Mouse (Mus musculus): ENCODE measurements around the gene Zbtb7a.
A peak's percentile ranks its signal among the peaks of the same experiment; 100 is the strongest.

The Zbtb7a gene

DNA sequence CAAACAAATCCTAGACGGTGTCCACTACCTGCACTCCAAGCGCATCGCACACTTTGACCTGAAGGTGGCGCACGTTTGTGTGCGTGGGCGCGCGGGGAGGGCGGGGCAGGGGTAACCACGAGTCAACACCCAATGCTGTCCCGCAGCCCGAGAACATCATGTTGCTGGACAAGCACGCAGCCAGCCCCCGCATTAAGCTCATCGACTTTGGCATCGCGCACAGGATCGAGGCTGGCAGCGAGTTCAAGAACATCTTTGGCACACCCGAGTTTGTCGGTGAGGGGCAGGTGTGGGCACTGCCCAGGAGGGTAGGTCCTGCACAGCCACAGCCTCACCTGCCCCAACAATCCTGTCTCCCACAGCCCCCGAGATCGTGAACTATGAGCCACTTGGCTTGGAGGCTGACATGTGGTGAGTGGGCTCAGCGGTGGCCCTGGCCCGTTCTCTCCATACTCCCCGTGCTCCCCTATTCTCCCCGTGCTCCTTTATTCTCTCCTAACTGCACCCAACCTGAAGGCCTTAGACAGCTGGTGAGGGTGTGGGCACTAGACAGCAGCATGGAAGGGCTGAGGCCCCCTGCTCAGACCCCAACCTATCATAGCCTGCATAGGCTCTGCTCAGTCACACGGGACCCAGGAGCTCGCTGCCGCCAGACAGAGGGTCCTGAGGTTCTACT, 55.4 kb downstream of the Zbtb7a start:
- no peak for DNase-seq (ENCODE audit: low spot score in 2 of 2)

DNA sequence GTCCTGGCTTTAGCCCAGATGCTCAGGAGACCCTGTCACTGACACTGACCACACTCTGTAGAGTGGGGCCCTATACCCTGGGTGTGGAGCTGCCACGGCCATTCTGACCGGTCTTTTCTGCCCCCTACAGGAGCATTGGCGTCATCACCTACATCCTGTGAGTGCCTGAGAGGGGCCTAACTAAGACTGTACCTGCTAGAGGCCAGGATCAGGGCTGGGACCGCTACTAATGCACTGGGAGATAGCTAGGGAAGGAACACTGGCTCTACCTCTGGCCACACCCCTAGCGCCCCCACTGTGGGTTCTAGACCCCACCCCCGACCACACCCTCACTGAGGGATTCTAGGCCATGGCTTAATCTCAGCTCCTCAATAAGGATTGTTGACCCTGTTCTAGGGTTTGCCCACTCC, 55.9 kb downstream of the Zbtb7a start:
- DNase-seq (ENCODE audit: low spot score in 2 of 2): no peak

DNA sequence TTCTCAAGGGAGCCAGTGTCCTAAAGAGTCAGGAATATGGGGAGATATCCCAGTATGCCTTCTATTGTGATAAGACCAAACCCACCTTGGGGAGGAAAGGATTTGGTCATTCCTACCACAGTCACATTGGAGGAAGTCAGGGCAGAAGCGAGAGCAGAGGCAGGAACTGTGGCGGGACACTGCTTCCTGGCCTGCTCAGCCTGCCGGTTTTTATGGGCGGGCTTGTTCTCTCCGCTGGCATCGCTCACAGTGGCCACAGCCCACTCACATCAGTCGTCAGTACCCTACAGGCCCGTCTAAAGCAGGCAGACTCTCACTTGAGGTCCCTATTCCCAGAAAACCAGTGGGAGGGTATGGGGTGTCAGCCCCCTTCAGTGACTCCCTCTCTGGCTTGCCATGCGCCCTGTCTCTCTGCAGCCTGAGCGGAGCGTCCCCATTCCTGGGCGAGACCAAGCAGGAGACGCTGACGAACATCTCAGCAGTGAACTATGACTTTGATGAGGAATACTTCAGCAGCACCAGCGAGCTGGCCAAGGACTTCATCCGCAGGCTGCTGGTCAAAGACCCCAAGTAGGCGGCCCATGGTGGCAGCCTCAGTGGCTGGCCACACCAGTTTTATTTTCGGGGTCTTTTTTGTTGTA, 56.4 kb downstream of the Zbtb7a start:
- no peak for DNase-seq (ENCODE audit: low spot score in 2 of 2)

DNA sequence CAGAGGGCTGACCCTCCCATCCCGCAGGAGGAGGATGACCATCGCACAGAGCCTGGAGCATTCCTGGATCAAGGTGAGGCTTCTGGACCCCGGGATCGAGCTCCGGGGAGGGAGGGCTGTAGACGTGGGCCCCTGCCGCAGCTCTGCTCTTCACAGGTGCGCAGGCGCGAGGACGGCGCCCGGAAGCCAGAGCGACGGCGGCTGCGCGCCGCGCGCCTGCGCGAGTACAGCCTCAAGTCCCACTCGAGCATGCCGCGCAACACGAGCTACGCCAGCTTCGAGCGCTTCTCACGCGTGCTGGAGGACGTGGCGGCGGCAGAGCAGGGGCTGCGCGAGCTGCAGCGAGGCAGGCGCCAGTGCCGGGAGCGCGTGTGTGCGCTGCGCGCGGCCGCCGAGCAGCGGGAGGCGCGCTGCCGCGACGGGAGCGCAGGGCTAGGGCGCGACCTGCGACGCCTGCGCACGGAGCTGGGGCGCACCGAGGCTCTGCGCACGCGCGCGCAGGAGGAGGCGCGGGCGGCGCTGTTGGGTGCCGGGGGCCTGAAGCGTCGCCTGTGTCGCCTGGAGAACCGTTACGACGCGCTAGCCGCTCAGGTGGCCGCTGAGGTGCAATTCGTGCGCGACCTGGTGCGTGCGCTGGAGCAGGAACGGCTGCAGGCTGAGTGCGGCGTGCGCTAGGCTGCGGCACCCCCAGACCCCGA, 57.4 kb downstream of the Zbtb7a start:
- peak; percentile 78 to 84 for DNase-seq (ENCODE audit: low spot score in 2 of 2)

DNA sequence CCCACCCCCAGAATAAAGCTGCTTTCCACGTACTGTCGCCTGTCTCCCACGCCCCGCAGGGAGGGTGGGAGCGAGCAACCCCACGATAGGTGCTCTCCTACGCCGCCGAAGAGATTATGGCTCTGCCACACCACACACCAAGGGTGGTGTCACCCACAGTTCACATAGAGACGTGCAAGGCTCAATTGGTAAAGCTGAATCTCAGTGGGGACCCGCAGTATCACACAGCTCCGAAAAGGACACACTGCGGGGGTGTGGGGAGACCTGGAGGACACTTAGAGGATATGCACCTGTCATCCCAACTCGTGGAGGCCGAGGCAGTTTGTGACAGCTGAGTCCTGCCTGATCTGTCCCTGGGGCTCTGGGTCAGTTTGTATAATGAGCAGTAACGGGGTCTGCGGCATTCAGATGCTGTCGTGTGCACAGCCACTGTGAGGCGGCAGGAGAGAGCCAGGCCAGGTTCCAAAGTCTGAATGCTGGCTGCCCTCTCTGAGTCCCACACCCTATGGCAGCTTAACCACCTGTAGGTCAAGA, 58.0 kb downstream of the Zbtb7a start:
- DNase-seq (ENCODE audit: low spot score in 2 of 2): peak in 1 of 2 experiments; percentile 51

DNA sequence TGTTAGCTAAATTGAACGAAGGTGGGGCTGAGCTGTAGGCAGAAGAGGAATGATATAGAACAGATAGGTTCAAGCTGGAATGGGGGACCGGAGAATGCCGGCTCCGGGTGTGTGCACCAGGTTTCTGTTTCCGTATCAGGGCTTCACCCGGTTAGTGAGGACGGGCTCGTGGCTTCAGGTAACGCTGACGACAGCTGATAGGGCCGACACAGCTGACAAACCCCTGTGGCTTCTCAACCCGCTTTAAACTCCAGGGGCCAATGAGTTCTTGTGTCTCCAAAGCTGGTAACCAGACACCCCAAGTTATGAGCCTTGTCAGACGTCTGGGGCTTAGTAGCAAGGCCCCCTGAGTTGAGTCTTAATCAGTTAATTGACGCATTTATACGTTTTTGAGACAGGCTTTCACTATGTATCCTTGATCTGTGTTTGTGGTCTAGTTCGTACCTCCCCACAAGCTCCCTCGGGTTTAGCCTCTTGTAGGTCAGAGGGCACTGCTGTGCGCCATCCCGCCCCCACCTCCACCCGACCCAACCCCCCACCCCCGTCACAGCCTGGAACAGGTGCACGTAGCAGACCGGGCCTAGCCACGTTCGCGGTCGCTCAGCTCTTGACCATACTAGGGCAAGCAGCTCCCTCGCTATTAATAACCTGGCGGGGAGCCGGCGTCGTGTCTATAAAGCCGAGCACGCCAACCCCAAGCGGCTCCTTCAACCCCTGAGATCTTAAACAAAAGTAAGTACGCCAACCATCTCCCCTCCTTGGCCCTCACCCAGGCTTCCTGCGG, 59.2 kb downstream of the Zbtb7a start:
- DNase-seq (ENCODE audit: low spot score in 2 of 2): no peak

DNA sequence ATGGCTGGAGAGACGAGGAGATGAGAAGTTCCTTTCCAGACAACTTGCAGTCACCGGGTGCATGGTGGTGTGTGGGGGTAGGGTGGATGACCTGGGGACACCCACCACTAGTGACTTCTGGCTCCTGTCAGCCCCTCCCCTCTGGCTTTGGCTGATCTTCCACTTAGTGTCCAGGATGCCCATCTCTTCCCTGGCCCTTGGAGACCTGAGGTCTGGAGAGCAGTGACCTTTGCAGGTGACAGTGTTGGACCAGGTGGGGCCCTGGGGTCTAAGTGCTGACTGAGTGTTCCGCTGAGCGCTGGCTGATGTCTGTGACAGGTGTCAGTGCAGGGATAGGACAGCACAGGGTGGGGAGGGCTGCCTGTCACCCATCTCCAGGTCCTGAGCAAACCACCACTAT, 60.3 kb downstream of the Zbtb7a start:
- no peak for DNase-seq (ENCODE audit: low spot score in 2 of 2)

DNA sequence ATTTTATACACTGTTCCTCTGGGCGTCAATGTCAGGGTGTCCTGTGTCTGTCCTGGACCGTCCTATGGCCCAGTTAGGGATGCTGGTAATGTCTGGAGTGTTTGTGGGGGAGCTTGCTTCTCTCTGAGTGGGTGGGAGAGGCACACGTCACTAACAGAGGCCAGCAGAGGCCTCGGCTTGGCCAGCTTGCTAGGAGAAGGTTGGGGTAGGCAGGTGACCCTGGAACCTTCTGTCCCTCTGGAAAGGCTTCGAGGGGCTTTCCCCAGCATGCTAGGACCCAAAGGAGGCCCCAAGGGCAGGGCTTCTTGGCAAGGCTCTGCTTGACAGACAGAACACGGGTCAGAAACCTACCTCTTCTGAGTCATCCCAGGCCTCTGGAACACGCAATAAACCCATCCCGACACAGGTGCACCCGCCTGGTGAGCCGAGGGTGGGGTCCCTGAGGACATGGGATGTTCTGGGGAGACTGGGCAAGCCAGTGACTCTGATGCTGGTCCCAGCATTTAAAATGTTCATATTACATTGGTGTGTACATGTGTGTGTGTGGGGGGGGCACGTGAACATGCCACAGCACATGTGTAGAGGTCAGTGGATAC, 61.5 kb downstream of the Zbtb7a start:
- DNase-seq (ENCODE audit: low spot score in 2 of 2): no peak

DNA sequence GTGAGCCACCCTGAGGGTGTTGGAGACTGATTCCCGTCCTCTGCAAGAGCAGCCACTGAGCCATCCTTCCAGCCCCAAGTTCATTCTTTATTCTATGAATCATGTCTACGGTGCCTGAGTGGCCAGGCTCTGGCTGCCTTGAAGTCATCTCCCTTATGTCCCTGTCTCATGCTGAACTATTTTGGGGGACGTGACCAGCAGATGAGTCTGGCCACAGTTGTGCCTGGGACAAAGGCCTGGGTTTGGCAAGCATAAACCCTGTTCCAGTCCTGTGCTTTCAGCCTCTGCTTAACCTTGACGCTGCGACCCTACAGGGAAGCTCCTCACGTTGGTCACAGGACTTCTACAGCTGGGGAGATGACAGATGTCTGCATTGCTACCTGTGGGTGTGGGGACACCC, 62.3 kb downstream of the Zbtb7a start:
- DNase-seq (ENCODE audit: low spot score in 2 of 2): no peak

DNA sequence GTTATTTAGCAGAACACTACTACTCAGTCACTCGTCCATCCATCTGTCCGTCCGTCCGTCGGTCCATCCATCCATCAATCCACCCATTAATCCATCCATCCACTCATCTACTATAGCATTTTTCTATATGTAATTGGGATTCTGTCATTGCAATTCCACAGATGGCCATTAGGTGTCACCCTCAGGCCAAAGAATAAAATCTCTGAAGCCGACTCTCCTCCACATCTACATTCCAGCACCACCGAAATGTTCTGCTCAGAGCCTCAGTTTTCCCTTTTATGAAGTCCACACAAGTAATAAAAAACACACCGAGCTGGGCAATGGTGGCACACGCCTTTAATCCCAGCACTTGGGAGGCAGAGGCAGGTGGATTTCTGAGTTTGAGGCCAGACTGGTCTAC, 63.2 kb downstream of the Zbtb7a start:
- DNase-seq (ENCODE audit: low spot score in 2 of 2): no peak

DNA sequence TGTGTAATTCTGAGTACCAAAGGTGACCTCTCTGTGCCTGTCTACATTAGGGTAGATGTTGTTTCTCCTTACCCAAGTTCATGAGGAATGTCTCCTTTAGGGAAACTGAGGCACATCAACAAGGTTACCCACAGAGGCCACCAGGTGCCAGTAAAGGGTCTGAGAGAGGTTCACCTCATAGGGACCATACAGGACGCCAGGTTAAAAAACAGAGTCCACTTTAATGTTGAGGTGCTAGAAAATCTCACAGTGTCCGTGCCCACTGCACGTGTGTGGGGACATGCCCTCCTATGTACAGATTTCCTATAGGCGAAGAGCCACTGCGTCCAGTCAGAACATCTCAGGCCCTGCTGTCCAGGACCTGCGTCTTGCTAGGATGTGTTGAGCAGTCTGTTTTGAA, 64.0 kb downstream of the Zbtb7a start:
- no peak for DNase-seq (ENCODE audit: low spot score in 2 of 2)

DNA sequence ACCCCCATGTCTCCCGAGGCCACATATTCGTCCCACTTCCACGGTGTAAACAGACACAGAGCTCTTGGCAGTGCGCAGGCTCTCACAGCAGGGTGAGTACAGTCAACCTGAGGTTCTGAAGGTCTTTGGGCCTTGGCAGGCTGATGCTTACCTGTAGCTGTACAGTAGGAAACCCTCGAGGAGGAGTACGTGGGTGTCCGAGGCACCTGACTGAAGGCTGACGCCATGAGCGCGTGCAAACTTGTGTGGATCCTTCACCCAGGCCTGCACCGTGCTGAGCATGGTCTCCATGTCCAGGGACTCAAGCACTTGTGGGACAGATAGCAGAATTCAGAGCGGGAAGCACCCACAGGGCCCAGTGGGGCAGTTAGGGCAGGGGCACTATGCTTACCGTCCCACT, 65.1 kb downstream of the Zbtb7a start:
- no peak for DNase-seq (ENCODE audit: low spot score in 2 of 2)

DNA sequence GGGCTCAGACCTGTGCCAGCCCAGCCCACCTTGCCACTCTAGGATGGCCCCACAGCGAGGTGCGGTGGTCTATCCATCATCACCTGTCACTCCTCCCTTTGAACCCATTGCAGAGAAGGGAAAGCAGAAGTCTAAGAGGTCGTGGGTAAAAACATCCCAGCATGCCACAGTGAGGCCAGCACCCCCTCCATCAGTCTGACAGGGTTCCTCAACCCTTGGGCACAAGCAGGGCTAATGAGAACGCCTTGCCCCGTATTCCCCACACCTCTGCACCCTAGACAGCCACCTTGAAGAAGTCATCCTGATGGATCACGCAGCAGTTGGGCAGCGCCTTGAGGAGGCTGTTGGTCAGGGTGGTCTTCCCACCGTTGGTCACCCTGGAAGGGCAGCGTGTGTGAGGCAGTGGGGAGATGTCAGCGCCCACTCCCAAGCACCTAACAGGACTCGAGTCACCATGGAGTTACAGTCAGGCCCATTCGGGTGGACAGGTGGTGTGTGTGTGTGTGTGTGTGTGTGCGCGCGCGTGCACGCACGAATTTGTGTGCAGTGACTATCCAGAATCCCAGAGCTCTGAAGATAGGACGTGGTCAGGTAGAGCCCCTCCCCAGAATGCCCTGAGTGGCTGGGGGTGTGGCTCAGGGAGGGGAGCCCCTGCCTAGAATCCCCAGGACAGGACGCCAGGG, 65.7 kb downstream of the Zbtb7a start:
- no peak for DNase-seq (ENCODE audit: low spot score in 2 of 2)

DNA sequence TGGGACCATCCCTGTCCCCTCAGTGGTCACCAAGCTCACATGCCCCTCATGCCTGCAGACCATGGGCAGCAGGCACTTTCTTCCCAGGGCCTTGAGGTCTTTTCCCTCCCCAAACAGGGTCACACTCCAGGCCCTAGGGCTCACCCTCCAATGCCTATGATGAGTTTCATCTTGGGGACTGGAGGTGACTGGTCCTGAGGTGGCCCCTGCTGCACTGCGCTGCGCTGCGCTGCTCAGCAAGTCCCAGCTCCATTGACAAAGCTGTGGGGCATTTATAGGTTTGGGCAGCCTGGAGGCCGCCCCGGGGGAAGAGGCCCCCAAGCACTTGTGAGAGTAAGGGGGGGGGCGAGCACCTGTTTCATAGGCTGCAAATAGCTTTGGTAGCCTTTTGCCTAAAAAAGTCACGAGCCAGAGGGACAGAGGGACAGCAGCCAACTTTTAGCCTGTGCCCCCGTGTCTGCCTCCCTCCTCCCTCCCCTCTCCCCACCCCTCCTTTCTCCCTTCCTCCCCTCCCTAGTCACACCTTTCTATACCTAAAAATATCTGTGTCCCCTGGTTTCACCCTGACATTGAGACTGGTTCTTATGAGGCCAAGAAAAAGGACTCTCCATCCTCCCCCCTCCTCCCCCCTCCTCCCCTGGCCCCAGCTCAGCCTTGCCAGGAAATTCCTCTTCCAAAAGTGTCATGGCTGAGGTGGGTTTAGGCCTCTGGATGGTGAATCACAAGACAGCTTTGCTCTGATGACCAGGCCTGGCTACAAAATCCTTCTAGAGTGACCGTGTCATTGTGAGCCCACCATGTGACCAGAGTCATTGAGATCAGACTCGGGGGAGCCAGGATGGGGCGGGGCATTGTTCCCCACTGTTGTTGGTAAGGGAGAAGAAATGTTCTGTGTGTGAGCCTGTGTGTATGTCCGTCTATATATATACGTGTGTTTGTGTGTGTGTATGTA, 67.1 kb downstream of the Zbtb7a start, which contains the start of gene Nmrk2:
Nmrk2 (minus strand) TSS at position 245 of the 952 bp plus-strand sequence.
- DNase-seq (ENCODE audit: low spot score in 2 of 2): no peak
